Mouse (Mus musculus) heart, embryonic 12.5 days (tissue): ENCODE measurements around the gene Ift20. TPM values are rescaled to one million over a fixed set of nuclear protein-coding genes. Genes with fewer than 3 reads are reported as not detected.
A peak's percentile ranks its signal among the peaks of the same experiment; 100 is the strongest.
"Not testable (repeated sequence)": the region's sequence is repeated elsewhere in the genome, so short reads cannot be mapped to it uniquely, and the experiment has no call there.

Experiments used
- ATAC-seq: fragments of 200-750 bp; cut with Nextera tagmentation; 2 replicates; pipeline ENCODE4 v1.8.0; 2017; ENCODE audit warnings: moderate TSS enrichment, moderate library complexity; ENCODE audit not compliant: insufficient number of reproducible peaks, low FRiP score
- H3K27ac ChIP-seq: fragments of 300-500 bp; sonication (generic); 2 replicates; pipeline ENCODE4 v1.5.1; 2016; ENCODE audit warnings: mild to moderate bottlenecking, moderate library complexity; ENCODE audit not compliant: poor library complexity, severe bottlenecking
- H3K27me3 ChIP-seq: fragments of 300-500 bp; sonication (generic); replicated peaks from 2 replicates; pipeline ENCODE4 v1.6.1; 2016; ENCODE audit warnings: mild to moderate bottlenecking, moderate library complexity
- H3K36me3 ChIP-seq: fragments of 300-500 bp; sonication (generic); 2 replicates; pipeline ENCODE4 v1.6.1; 2016; ENCODE audit warnings: mild to moderate bottlenecking, moderate library complexity
- H3K4me1 ChIP-seq: fragments of 300-500 bp; sonication (generic); replicated peaks from 2 replicates; pipeline ENCODE4 v1.6.1; 2016; ENCODE audit warnings: mild to moderate bottlenecking
- H3K4me2 ChIP-seq: fragments of 300-500 bp; sonication (generic); 2 replicates; pipeline ENCODE4 v1.6.1; 2016; ENCODE audit warnings: mild to moderate bottlenecking, moderate library complexity
- H3K4me3 ChIP-seq: fragments of 300-500 bp; sonication (generic); 2 replicates; pipeline ENCODE4 v1.5.1; 2016; ENCODE audit warnings: mild to moderate bottlenecking
- H3K9ac ChIP-seq: fragments of 300-500 bp; sonication (generic); 2 replicates; pipeline ENCODE4 v1.6.1; 2016; ENCODE audit warnings: mild to moderate bottlenecking, moderate library complexity
- H3K9me3 ChIP-seq: fragments of 300-500 bp; sonication (generic); replicated peaks from 2 replicates; pipeline ENCODE4 v1.6.1; 2016; ENCODE audit warnings: mild to moderate bottlenecking, moderate library complexity
- WGBS: fragments of 180-500 bp; shearing (Covaris S2); methylation state at CpG from one replicate; pipeline ENCODE4 v1.1.7; 2016; 5-methylcytosine and 5-hydroxymethylcytosine counted together
- polyA plus RNA-seq: library from polyadenylated mRNA; unstranded; fragments of >200 nt; fragmentation: Nextera tagmentation; extraction: Ambion mirVana; gene quantifications from 2 replicates; pipeline ENCODE4 v1.2.1, GENCODE M21; 2016

Gene Ift20
- polyA plus RNA-seq, 1 experiment from 2014 or later = 96.2 TPM

DNA sequence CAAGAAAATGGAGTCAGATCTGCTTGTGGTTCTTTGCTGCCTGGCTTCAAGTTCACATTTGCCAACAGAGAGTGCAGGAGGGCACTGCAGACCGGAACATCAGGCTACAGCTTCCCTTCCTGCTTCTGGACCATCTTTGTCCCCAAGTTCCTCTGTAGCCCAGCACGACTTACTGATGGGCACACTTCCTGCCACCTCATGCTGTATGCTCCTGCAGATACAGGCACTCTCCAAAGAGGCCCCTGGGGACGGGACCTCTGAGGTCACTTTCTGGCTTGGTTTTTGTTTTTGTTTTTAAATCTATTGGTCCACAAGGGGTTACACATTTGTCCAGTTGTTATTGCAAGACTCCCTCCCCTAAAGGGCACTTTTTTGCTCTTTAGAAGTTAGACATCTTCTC lies 33.6 kb downstream of the Ift20 start:
- no peaks in the 10 kb centered on the region for H3K27me3 ChIP-seq
- H3K4me1 ChIP-seq = peaks cover 17% of the 10 kb centered on the region
- no peak for ATAC-seq
- H3K4me2 ChIP-seq = no peak overlapping the region
- H3K4me3 ChIP-seq = no peak overlapping the region
- H3K27ac ChIP-seq = peak overlapping the region; percentile 22
- WGBS = 53% methylated on average over 3 of the region's 3 CpGs
- peaks cover 53% of the 10 kb centered on the region for H3K36me3 ChIP-seq
- H3K9ac ChIP-seq = no peak overlapping the region
- no peaks in the 10 kb centered on the region for H3K9me3 ChIP-seq

DNA sequence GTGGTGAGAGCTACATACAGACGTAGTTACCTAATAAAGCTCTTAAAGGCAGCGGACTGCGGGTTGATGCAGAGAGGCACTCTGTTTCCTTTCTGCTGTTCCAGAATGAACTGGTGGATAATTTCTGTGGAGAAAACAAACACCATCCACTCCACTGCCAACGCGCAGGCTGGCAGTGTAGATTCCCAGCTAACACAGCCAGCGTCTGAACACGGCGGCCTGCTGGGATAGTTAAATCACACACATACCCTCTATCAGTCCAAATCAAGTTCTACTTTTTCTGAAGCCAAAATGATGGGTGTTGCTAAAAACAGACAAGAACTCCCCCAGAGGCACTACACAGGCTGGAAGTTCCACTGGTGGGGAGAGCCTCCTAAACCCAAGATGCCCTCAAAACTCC lies 35.3 kb downstream of the Ift20 start:
- Histone ChIP-seq H3K36me3 (peaks cover 58% of the 10 kb centered on the region), H3K4me3 (no peak overlapping the region), H3K9ac (no peak overlapping the region), H3K27me3 (no peaks in the 10 kb centered on the region), H3K4me1 (peaks cover 14% of the 10 kb centered on the region), H3K27ac (no peak overlapping the region), H3K4me2 (no peak overlapping the region), H3K9me3 (no peaks in the 10 kb centered on the region)
- ATAC-seq = no peak
- WGBS = 95% methylated on average over 8 of the region's 8 CpGs

GRCm38 (mm10) chr11:78571854-78572253 lies 35.7 kb downstream of the Ift20 start:
- WGBS = 85% methylated on average over 6 of the region's 6 CpGs
- Histone ChIP-seq H3K27me3 (no peaks in the 10 kb centered on the region), H3K4me2 (no peak overlapping the region), H3K4me3 (no peak overlapping the region), H3K9ac (no peak overlapping the region), H3K27ac (no peak overlapping the region), H3K36me3 (peaks cover 60% of the 10 kb centered on the region), H3K9me3 (no peaks in the 10 kb centered on the region), H3K4me1 (peaks cover 10% of the 10 kb centered on the region; the same call in 1 of the 2 replicates)
- ATAC-seq = no peak

DNA sequence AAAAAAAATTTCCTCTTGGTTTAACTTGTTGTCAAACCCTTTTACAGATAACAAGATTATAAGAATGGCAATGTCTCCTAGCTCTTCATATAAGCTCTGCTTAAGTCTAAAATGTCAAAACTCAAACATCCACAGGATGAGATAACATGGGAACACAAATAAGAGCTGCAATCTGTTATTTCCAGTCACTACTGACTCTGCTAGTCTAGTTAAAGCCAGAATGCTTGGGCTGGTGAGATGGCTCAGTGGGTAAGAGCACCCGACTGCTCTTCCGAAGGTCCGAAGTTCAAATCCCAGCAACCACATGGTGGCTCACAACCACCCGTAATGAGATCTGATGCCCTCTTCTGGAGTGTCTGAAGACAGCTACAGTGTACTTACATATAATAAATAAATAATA lies 37.9 kb downstream of the Ift20 start:
- WGBS = 83% methylated on average over 4 of the region's 4 CpGs

GRCm38 (mm10) chr11:78574536-78574935 lies 38.4 kb downstream of the Ift20 start:
- Histone ChIP-seq H3K27ac (no peak overlapping the region), H3K36me3 (peaks cover 64% of the 10 kb centered on the region), H3K4me2 (no peak overlapping the region), H3K4me3 (no peak overlapping the region), H3K4me1 (0 out of 2 replicates have a peak, but pooled peaks cover 4% of the 10 kb centered on the region), H3K9ac (no peak overlapping the region), H3K27me3 (no peaks in the 10 kb centered on the region), H3K9me3 (no peaks in the 10 kb centered on the region)
- no peak for ATAC-seq
- WGBS = 85% methylated on average over 3 of the region's 3 CpGs

More for the DNA sequence above, 37.9 kb downstream of the Ift20 start:
- H3K27me3 ChIP-seq, H3K4me1 ChIP-seq, H3K9ac ChIP-seq, H3K27ac ChIP-seq, ATAC-seq, H3K4me3 ChIP-seq, H3K4me2 ChIP-seq, H3K9me3 ChIP-seq: not testable (repeated sequence)
- peaks cover 63% of the 10 kb centered on the region for H3K36me3 ChIP-seq

- Histone ChIP-seq H3K4me3 (no peak overlapping the region), H3K27ac (no peak overlapping the region), H3K9me3 (no peaks in the 10 kb centered on the region), H3K4me2 (no peak overlapping the region), H3K9ac (no peak overlapping the region), H3K27me3 (no peaks in the 10 kb centered on the region), H3K36me3 (peaks cover 68% of the 10 kb centered on the region), H3K4me1 (no peaks in the 10 kb centered on the region)
- 37% methylated on average over 2 of the region's 2 CpGs for WGBS
- no peak for ATAC-seq
Observed at GRCm38 (mm10) chr11:78574975-78575374, 38.8 kb downstream of the Ift20 start.

DNA sequence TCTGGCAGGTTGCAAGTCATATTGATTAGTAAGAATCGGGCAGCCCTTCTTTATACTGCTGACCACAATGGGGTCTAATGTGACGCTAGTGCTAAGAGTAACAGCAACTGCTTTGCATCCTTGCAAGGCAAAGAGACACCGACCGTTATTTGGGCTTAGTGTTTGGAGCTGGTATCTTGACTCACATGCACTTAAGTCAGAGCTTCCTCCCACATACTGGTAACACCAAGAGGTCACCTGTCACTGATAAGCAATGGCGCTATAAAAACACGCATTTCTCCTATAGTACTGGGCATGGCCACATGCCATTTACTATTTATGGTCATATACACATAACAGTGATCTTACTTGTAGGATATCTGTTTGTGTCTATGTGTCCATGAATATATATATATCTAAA lies 46.7 kb downstream of the Ift20 start:
- H3K36me3 ChIP-seq = peaks cover 61% of the 10 kb centered on the region
- 64% methylated on average over 6 of the region's 6 CpGs for WGBS
- no peaks in the 10 kb centered on the region for H3K4me1 ChIP-seq
- H3K27ac ChIP-seq = no peak overlapping the region
- no peak overlapping the region for H3K9ac ChIP-seq
- no peak overlapping the region for H3K4me2 ChIP-seq
- peaks cover 5% of the 10 kb centered on the region; the same call in 1 of the 2 replicates for H3K9me3 ChIP-seq
- no peaks in the 10 kb centered on the region for H3K27me3 ChIP-seq
- no peak overlapping the region for H3K4me3 ChIP-seq
- no peak for ATAC-seq

GRCm38 (mm10) chr11:78586099-78586498 lies 49.9 kb downstream of the Ift20 start:
- Histone ChIP-seq H3K4me1 (no peaks in the 10 kb centered on the region; the same call in 1 of the 2 replicates), H3K9me3 (peaks cover 5% of the 10 kb centered on the region; the same call in 1 of the 2 replicates), H3K36me3 (peaks cover 52% of the 10 kb centered on the region), H3K9ac (no peak overlapping the region), H3K4me2 (no peak overlapping the region), H3K27ac (no peak overlapping the region), H3K27me3 (no peaks in the 10 kb centered on the region), H3K4me3 (no peak overlapping the region)
- no peak for ATAC-seq

DNA sequence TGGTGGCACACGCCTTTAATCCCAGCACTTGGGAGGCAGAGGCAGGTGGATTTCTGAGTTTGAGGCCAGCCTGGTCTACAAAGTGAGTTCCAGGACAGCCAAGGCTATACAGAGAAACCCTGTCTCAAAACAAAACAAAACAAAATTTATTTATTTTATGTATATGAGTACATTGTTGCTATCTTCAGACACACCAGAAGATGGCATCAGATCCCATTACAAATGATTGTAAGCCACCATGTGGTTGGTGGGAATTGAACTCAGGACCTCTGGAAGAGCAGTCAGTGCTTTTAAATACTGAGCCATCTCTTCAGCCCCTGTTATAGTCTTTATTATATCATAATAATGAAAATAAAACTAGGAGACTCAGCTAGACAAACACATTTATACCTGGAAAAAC lies 51.5 kb downstream of the Ift20 start:
- WGBS = 91% methylated on average over 1 of the region's 1 CpGs
- peaks cover 38% of the 10 kb centered on the region for H3K36me3 ChIP-seq
- not testable (repeated sequence) for H3K9ac ChIP-seq, H3K4me3 ChIP-seq, ATAC-seq, H3K4me2 ChIP-seq, H3K4me1 ChIP-seq, H3K27me3 ChIP-seq, H3K27ac ChIP-seq, H3K9me3 ChIP-seq

Other genes with a start within 250 kb of the Ift20 start
- 0.54 TPM in 1 of 2 replicates, not detected in the other for gene BC030499, start 245.5 kb upstream of the Ift20 start, polyA plus RNA-seq
- 27.2 and 34.0 TPM in 2 replicates for gene Spag5, start 234.8 kb upstream of the Ift20 start, polyA plus RNA-seq
- gene Aldoc, start 213.4 kb upstream of the Ift20 start, polyA plus RNA-seq = 10.0 and 12.6 TPM in 2 replicates
- gene Pigs, start 207.9 kb upstream of the Ift20 start, polyA plus RNA-seq = 71.4 and 75.6 TPM in 2 replicates
- 45.6 and 47.7 TPM in 2 replicates for gene Unc119, start 192.9 kb upstream of the Ift20 start, polyA plus RNA-seq
- gene Foxn1, start 149.8 kb upstream of the Ift20 start, polyA plus RNA-seq = not detected in 2 replicates
- gene Slc13a2, start 114.1 kb upstream of the Ift20 start, polyA plus RNA-seq = not detected in 2 replicates
- gene Slc46a1, start 70.7 kb upstream of the Ift20 start, polyA plus RNA-seq = 6.0 and 7.3 TPM in 2 replicates
- gene Sarm1, start 38.6 kb upstream of the Ift20 start, polyA plus RNA-seq = 0.31 and 0.40 TPM in 2 replicates
- gene Vtn, start 37.3 kb upstream of the Ift20 start, polyA plus RNA-seq = 0.45 and 3.6 TPM in 2 replicates
- not detected in 2 replicates for gene Sebox, start 32.9 kb upstream of the Ift20 start, polyA plus RNA-seq
- 49.6 and 49.9 TPM in 2 replicates for gene Tmem199, start 24.2 kb upstream of the Ift20 start, polyA plus RNA-seq
- 146 TPM in 2 replicates for gene Poldip2, start 24.2 kb upstream of the Ift20 start, polyA plus RNA-seq
- 80.1 and 83.8 TPM in 2 replicates for gene Tnfaip1, start within 50 bp of the Ift20 start, polyA plus RNA-seq
- gene Tmem97, start 14.4 kb downstream of the Ift20 start, polyA plus RNA-seq = 58.4 and 65.9 TPM in 2 replicates
- 13.4 and 13.7 TPM in 2 replicates for gene Nlk, start 161.0 kb downstream of the Ift20 start, polyA plus RNA-seq
- gene Ccnq, start 215.4 kb downstream of the Ift20 start, polyA plus RNA-seq = 25.2 and 28.1 TPM in 2 replicates